Mouse (Mus musculus) gastrocnemius, postnatal 4 days (tissue): ENCODE measurements around the gene Srgap2. TPM values are rescaled to one million over a fixed set of nuclear protein-coding genes. Genes with fewer than 3 reads are reported as not detected.

Experiments used
- DNase-seq, 2 experiments: peaks; one replicate each; pipeline ENCODE4 v3.0.0; 2021 to 2022; ENCODE audit warnings: low spot score in 2 of 2, mixed read lengths in 2 of 2
- total RNA-seq, 2 experiments: library from RNA; stranded (reverse); gene quantifications; 2 replicates each; pipeline ENCODE4 v1.2.3; 2021

The Srgap2 gene
- total RNA-seq, 2 experiments from 2014 or later, result 66.3 to 67.7 TPM

DNA sequence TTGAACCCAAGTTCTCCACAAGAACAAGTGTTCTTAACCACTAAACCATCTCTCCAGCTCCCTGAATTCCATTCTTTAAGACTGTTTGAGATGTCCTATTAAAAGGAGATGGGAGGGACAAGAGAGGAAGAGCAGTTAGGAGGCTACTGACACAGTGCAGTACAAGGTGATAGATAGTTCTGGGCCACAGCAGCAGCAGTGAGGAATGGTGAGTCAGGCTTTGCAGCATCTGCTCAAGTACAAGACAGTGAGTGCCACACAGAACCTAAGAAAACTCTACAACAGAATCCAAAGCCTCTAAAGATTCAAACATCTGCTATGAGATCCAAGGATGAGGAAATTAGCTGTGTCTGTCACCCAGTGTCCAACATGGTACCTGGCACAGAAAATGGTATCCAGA is 51.8 kb downstream of the Srgap2 start:
- DNase-seq, result no peak

DNA sequence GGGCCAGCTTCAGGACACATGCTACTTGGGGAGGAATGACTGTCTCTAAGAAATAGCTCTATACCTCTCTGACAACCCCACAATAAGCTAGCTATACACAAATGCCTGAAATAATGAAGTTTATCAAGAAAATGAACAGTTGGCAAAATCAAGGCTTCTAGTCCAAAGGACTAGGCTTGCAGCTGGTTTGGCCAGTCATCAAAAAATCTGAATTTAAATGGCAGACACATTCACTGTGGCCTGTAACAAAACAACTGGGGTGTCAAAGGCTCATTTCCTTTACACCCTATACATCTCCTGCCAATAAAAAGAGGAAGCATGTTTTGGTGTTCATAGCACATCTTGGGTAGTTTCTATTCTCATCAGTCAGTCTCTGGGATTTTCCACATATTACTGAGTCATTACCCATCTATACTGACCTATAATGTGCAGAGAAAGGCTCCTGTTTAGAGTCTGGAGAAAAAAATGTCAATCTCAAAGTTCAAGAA is 53.5 kb downstream of the Srgap2 start:
- DNase-seq, result no peak

DNA sequence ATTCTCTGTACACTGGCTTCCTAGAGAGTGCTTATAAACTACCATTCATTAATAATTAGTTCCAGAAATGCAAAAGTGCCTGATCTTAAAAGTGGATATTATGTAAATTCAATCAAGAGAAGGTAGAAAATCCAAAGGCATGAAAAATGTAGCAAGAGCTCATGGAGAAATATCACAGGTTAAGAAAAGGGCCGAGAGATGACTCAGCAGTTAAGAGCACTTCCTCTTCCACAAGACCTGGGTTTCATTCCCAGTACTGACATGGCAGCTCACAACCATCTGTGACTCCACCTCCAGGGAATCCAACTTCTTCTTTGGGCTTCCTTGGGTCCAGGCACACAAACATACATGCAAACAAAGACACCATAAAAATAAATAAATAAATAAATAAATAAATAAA is 56.6 kb downstream of the Srgap2 start:
- no peak for DNase-seq

DNA sequence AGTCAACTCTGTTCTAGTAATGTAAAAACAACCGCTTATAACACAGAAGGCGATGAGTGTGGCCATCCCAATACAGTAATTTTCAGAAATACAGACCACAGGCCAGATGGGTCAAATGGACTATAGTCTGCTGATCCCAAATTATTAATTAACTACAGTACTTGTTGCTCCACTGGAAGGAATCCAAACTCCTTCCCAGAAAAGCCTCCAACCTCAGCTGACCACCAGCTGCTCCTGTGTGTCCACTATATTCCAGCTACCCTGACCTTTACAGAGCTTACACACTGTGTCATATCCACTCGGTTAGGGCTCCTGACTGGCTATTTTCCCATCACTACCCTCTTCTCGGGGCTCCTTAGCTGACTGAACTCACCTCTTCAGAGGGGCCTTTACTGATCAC is 61.3 kb downstream of the Srgap2 start:
- no peak for DNase-seq

DNA sequence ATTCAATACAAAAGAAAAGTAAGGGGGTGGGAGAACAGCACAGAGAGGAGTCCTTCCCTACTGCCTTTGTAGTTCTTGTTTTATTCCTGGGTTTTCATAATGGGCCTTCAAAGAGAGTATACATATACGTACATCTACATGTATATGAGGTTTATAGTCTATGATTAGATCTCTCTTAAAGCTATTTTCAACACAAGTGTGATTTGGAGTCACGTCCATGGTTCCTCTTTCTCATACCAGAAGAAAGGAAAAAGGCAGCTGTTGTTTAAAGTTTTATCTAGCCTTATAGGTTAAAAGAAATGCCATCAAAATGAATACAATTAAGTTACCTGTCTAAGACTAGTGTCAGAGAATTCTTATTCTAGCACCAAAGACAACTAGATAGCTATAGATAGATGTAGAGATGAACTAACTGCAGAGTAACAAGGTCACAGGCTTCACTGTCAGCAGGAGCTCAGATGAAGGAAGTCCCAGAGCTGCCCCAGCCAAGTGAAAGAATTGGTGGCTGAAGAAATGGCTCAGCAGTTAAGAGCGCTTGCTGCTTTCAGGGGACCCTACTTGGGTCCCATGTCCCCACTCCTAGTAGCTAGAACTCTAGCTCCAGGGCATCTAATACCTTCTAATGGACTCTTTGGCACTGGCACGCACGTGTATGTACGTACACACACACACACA is 63.1 kb downstream of the Srgap2 start:
- no peak for DNase-seq

DNA sequence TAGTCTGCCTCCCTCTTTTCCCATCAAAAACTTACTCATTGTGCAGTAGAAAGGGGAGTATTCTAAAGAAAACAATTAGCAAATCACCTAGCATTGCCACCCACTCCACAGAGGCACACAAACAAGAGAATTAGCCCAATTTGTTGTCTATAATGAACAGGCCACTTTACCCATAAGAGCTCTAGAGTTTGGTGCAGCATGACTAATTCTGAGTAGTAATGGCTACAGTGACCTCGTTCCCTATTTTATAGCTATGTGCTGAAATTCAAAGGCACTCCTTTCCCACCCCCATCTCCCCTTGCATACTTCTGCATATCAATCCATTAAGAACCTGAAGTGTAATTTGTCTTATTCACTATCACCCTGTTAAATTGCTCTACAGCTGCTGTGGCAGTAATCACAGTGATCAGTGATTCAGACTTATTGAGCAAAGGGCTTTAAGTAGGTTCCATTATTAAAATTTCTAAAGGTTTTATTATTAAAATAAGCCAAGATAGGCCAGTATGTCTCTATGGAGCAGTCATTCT is 64.5 kb downstream of the Srgap2 start:
- DNase-seq, result no peak

DNA sequence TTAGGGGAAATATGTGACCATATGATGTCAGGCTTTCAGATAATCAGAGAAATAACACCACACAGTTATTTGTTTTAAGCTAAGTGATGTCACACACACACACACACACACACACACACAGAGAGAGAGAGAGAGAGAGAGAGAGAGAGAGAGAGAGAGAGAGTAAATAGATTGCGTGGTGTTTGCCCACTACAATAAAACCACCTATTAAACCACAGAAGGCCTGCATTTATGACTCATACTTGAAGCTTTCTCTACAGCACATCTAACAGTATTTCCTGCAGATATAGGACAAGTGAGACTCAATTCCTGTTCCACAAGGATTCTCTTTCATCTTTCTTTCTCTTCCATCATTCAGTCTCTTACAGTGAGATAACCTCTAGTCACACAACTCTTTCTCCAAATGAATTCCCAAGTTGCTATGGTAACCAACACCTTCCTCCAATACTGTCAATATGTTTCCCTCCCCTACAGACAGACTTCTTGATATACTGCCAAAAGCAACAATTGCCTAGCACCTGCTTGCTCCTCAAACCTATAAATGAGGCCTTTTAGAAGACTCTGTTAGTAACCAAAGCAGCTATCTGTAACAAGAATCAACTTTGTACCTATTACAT is 66.1 kb downstream of the Srgap2 start:
- no peak for DNase-seq

DNA sequence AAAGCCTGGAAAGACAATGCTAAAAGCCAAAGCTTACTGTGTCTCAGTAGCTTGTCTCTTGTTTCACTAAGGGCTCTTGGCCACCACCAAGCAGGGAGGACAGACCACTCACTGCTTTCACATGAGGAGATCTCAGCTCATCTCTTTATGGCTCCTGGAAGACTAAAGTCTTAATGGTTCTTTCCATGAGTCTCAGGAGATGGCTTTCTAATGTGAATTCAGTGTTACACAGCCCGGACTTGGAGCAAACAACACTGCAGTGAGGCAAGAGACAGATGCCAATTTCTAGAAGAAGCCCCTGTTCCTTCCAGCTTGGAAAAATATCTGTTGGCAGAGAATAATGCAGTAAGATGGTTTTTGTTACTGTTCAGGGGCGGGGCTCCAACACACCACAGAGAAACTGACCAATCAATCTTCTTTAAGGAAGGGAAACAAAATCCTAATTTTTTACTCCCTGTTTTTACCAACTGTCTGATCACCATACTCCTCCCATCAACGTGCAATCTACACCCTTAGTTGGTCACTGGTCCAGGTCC is 71.7 kb downstream of the Srgap2 start:
- DNase-seq, result peak in 1 of 2 experiments; percentile 37

DNA sequence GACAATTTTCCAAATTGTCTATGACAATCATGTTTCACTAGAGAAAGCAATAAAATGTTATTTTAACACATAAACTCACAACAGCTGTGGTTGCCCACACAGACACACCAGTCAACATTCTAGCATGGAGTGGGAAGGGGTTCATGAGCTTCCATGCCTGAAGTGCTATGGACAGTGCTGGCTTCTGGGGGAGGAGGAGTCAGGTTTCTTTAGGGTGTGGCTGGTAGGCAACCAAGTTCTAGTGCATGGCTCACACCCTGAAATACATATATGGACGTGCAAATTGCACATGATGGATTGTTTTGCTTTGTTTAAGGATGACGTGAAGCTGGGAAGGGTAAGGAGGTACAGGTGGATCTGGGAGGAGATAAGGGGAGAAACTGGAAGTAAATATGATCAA is 72.8 kb downstream of the Srgap2 start:
- DNase-seq, result no peak

DNA sequence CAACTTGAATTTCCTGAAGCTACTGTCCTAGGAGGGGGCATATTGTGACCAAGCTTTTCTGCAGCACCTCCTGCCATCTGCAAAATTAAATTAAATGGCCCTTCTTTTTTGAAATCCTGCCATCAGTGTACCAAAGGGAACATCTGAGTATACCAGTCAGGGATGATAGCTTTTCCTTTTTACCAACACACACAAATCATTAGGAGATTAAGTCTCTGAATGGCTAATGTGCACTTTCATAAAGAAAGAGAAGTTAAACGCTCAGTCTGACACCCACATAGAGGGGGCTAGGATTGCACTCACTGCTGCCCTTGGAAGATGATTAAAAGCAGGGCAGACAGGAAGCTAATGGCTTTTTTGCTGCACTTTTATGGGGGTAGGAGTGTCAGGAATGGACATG is 73.8 kb downstream of the Srgap2 start:
- no peak for DNase-seq

DNA sequence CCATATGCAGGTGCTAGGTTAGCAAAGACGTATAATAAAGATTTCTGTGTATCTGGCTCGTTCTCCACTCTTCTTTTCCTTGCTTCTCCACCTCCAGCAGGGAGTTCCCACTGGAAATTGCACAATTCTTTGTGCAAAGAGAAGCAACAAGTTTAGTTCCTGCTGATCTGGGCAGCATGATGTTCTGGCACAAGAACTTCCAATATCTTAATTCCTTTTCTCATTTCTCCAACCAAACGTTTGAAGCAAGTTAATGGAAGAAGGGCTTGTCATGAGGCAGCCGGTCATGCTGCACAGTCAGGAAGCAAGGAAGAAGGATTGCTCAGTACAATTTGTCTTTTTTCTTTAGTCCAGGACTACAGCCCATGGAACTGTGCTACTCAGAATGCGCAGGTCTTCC is 78.8 kb downstream of the Srgap2 start:
- no peak for DNase-seq

DNA sequence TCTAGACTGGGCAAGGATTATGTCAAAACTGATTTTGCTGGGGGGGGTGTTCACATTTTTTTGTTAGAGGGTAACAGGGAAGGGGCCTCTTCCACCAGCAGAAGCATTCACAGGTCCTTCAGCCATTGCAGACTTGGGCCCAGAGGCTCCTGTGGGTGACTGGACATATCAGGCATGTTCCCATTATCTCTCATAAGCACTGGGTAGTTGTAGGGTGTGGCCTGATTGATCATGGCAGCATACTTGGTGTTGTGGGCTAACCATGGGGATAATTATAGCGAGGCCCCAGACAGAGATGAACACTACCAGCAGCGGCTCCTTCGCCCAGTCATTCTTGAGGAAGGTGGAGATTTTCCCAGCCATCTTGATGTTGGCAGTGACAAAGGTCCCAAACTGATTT is 79.8 kb downstream of the Srgap2 start:
- DNase-seq, result no peak

DNA sequence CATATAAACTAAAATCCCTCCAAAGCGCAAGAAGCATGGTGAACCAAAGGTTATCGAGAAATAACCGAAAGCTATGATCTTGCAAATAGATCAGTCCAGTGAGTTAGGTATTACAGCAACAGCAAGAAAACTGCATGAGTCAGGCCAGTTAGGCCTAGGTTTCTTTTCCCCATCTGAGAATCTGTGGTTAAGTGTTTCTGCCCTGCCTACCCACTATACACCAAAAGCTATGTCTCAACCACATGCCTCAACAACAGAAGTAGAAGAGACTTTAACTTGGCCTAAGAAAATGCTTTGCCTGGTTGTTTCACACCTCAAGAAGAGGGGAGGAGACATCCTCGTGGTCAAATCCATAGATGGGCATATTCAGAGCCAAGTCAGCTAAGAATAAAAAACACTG is 80.6 kb downstream of the Srgap2 start:
- no peak for DNase-seq

DNA sequence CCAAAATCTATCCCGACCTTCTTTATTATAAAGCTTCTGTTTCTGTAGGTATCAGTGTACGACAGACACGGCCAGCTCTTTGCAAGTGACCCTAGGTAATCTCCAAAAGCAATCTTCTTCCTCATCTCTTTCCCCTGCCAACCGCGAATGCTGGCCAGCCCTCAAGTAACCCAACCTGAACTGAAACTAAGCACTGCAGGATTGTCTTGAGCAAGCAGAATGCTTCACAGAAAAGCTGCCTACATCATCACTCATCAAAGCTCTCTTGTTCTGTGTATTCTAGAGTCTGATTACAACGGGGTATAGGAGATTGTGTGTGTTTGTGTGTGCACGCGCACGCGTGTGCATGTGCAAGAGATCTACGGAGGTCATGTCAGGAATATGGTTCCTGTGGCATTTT is 88.6 kb downstream of the Srgap2 start:
- DNase-seq, result no peak

DNA sequence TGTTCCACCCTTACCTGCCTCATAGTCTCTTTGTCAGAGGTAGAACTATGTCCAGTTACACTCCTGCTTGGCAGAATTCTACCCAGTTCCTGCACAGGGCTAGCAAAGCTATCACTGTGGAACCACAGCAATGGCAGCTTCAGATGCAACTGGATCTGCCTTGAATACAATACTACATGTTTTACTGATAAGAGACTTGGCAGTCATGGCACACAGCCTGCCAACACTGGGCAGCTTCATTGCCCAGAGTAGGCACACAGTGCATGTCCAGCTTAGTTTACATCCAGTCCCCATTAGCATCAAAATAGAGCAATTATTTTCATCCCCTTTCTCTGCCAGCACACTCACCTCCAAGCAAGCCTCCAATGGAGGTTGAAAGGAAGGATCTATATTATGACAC is 89.2 kb downstream of the Srgap2 start:
- DNase-seq, result no peak

DNA sequence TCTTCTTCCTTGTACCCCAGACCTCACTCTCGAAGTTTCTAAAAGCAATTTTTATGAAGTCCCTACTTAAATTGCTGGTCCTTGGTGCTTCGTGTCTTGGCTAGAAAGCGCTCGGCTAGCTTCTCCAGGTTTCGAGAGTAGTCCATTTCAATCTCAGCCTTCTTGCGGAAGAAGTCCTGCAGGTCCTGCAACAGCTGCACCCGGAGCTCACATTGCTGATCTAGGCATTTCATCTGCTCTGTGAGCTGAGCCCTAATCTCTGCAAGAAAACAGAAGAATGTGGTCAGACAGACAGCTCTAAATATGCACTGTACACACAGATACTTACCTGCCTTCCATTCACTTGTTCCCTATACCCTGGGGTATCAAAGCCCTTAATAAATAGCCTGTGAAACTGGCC is 90.5 kb downstream of the Srgap2 start:
- DNase-seq, result no peak

DNA sequence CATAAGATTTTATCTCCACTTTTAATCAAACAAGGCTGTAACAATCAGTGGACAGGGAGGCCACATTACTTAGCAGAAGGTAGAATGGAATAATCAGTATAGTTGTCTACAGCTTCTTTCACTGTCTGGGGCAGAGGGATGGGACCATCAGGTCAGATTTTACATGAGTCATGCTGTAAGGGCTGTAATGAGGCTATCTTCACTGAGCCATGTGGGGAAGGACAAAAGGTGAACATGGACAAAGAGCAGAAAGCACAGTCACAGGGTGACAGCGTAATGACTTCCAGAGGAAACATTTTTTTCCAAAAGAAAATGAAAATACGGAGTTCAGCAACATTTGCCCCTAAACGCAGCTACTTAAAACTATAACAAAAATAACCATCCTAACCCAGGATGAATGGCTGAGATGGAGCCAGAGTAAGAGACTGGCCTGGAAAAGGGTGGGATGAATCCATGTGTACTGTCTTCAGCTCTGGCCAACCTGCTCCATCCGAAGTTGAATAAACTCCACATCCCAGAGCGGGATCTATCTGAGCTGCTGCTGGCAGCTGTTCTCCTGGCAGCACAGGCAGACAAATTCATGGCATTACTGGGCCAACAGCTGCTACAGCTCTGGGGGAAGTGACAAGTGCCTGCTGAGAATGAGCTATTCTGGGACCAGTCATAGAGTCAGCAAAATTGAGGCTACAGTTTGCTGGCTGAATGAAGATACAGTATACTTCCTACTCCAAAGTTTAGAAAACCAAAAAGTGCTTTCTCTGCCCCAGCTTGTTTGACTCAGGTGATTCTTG is 95.5 kb downstream of the Srgap2 start:
- peak; percentile 38 to 59 for DNase-seq

DNA sequence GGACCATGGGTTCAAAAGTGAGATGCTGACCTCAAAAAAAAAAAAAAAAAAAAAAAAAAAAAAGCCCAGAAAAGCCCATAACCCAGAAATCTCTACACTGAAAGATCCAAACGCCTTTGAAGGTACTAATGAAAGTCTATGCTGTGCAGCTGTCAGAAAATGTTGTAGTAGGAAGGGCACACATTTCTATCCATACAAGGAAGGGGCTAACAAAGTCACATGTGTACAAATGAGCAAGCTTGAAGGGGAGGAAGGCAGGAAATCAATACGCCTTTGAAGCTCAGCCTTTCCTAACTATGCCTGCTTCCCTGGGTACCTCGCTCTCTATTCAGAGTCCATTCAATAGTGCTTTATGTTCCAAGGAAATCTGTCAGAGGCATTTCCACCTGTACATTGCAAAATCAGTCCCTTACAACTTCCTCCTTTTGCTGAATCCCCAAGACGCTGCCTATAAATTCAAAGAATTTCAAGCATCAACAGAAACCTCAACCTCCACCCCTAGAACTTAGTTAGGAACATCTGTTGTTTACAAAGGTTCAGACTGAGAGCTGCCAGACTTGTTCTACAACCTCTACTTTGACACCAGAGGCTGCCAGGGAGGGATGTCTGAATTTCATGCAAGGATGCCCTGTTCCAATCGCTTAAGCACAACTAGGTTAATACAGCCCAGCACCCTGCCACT is 99.9 kb downstream of the Srgap2 start:
- no peak for DNase-seq

DNA sequence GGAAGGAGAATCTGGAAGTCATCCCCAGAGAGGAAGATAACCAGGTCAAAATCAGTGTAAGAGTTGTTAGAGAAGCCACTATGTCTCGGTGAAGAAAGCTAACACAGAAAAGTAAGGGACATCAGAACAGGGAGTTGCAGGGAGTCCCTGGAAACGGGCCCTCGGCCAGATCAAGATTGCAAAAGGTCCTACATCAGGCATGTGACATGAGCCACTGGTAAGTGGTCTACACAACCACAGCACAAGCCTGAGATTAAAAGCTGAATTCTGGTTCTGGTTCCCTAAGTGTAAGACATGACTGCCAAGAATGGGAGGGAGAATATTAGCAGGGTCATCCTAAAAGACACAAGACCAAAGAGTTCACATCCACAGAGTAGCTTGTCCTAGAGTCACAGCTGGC is 104.1 kb downstream of the Srgap2 start:
- DNase-seq, result no peak

DNA sequence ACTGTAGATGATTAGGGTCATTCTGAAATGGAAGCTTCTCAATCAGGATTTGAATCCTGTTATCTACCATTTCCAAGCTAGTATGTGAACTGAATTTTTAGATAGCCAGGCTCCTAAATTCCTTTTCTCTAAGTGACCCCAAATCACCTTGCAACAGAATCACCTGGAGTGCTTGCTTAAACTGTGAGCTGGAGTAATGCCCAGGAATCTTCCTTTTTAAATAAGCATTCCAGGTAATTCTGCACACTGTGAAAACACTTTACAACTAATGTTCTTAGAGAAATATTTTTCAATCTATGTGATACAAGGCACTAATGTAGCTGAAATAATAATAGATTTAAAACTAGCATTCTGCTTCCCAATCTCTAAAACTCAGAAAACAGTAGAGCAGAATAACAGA is 106.0 kb downstream of the Srgap2 start:
- no peak for DNase-seq

DNA sequence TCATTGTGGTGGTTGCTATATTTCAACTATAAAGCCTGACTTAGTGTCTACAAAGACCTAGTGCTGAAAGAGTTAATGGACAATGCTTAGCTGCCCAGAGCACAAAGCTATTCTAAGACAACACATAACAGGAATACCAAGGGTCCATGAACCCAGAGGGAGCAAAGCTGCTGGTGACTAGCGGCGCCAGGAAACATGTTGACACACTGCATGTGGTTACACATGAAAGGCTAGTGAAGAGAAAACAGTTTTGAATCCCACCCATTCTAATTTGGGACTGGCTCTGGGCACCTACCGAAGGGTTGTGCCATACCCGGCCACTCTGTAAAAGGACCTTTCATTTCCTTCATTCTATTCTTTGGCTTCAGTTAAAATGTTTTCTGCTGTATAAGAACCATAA is 106.5 kb downstream of the Srgap2 start:
- no peak for DNase-seq
